20 mouse cellular contexts compared by ENCODE assay signal in genomic region chr3:89424416-89425140, GRCm38 (mm10). TPM values are rescaled to one million over a fixed set of nuclear protein-coding genes. Genes with fewer than 3 reads are reported as not detected.
DNase-seq lines count a peak whose midpoint lies in the region; ATAC-seq and TF ChIP-seq lines count a peak whose summit lies in the region.
"Had no signal": no experiment of that assay in that cellular context is flagged by ENCODE, and none has a peak within 500 bp of the region (broad histone marks: within the 10 kb centered on the region; RNA-seq: fewer than 3 reads in every experiment).

No protein-coding gene starts in this region.

- no peak overlapping the region for H3K4me2 ChIP-seq in lung, postnatal 0 days (replicated peaks; ENCODE audit: low read depth, low read length)
- peak overlapping the region; percentile 98 for H3K4me2 ChIP-seq in liver, embryonic 11.5 days
- H3K4me2 ChIP-seq: forebrain, embryonic 15.5 days; limb, embryonic 12.5 days; midbrain, embryonic 11.5 days had no signal

- WGBS in lung, postnatal 0 days = 72% methylated on average over 5 of the region's 5 CpGs
- 73% methylated on average over 5 of the region's 5 CpGs for WGBS in liver, embryonic 11.5 days
- WGBS in small intestine, adult 2 months = 69% methylated on average over 5 of the region's 5 CpGs

- ATAC-seq in erythroblast, adult 5-6 weeks (replicated peaks; ENCODE audit: low FRiP score, poor library complexity, severe bottlenecking) = no peak
- ATAC-seq in lung, postnatal 0 days = no peak
- ATAC-seq in liver, embryonic 11.5 days (replicated peaks; ENCODE audit: low FRiP score) = peak; percentile 40
- no peak for ATAC-seq in frontal cortex, adult (ENCODE audit: low TSS enrichment)
- ATAC-seq: forebrain, embryonic 15.5 days; inflammation-experienced regulatory T-cells, adult 6 months had no signal

- H3K9me3 ChIP-seq in erythroblast, embryonic 14.5 days (ENCODE audit: control insufficient read depth, low read length) = no peaks in the 10 kb centered on the region
- no peaks in the 10 kb centered on the region for H3K9me3 ChIP-seq in lung, postnatal 0 days (ENCODE audit: low read length)
- no peaks in the 10 kb centered on the region for H3K9me3 ChIP-seq in liver, embryonic 11.5 days (ENCODE audit: control insufficient read depth, low read length)
- H3K9me3 ChIP-seq: forebrain, embryonic 15.5 days; limb, embryonic 12.5 days had no signal

- no peak for TF ChIP-seq POLR2A in small intestine, adult 2 months (IDR thresholded peaks at IDR 0.05; ENCODE audit: low read depth, low read length)

- H3K27me3 ChIP-seq in erythroblast, embryonic 14.5 days (ENCODE audit: control insufficient read depth) = no peaks in the 10 kb centered on the region
- no peaks in the 10 kb centered on the region for H3K27me3 ChIP-seq in lung, postnatal 0 days (replicated peaks; ENCODE audit: insufficient read depth, low read length)
- no peaks in the 10 kb centered on the region for H3K27me3 ChIP-seq in liver, embryonic 11.5 days (replicated peaks; ENCODE audit: control insufficient read depth, insufficient read depth, low read length)
- H3K27me3 ChIP-seq in small intestine, adult 2 months (ENCODE audit: control insufficient read depth, insufficient read depth, low read length) = no peaks in the 10 kb centered on the region
- H3K27me3 ChIP-seq: CH12.LX; forebrain, embryonic 15.5 days; limb, embryonic 12.5 days had no signal

- peaks cover 83% of the 10 kb centered on the region for H3K4me1 ChIP-seq in erythroblast, embryonic 14.5 days (ENCODE audit: control insufficient read depth)
- H3K4me1 ChIP-seq in lung, postnatal 0 days (ENCODE audit: insufficient read depth, low read depth, low read length) = peaks cover 15% of the 10 kb centered on the region; the same call in 1 of the 2 replicates
- peaks cover 57% of the 10 kb centered on the region for H3K4me1 ChIP-seq in liver, embryonic 11.5 days (replicated peaks; ENCODE audit: control insufficient read depth, insufficient read depth, low read length)
- H3K4me1 ChIP-seq in small intestine, adult 2 months (ENCODE audit: control insufficient read depth, insufficient read depth, insufficient read length, low read length) = peaks cover 7% of the 10 kb centered on the region

- TF ChIP-seq EP300 in lung, postnatal 0 days (IDR thresholded peaks at IDR 0.05) = no peak

- peaks cover 82% of the 10 kb centered on the region for H3K36me3 ChIP-seq in erythroblast, embryonic 14.5 days (ENCODE audit: control insufficient read depth)
- H3K36me3 ChIP-seq in lung, postnatal 0 days (ENCODE audit: insufficient read depth, low read length) = peaks cover 25% of the 10 kb centered on the region
- H3K36me3 ChIP-seq in liver, embryonic 11.5 days (ENCODE audit: control insufficient read depth, insufficient read depth, low read length) = peaks cover 14% of the 10 kb centered on the region
- H3K36me3 ChIP-seq in small intestine, adult 2 months (ENCODE audit: control insufficient read depth, insufficient read depth, low read length) = peaks cover 33% of the 10 kb centered on the region
- H3K36me3 ChIP-seq: forebrain, embryonic 15.5 days had no signal

- no peak for TF ChIP-seq CTCF in lung, postnatal 0 days (IDR thresholded peaks at IDR 0.05)
- no peak for TF ChIP-seq CTCF in small intestine, adult 2 months (IDR thresholded peaks at IDR 0.05; ENCODE audit: extremely low read depth, insufficient read length, insufficient replicate concordance, low read depth, low read length)

- peak overlapping the region; percentile 43; the same call in 1 of the 2 replicates for H3K27ac ChIP-seq in lung, postnatal 0 days (ENCODE audit: low read length)
- H3K27ac ChIP-seq in liver, embryonic 11.5 days (ENCODE audit: low read depth, low read length) = peak overlapping the region; percentile 82
- H3K27ac ChIP-seq in small intestine, adult 2 months (ENCODE audit: insufficient read depth, low read depth, low read length) = 0 out of 2 replicates have a peak overlapping the region, but pooled peaks have one; percentile 17
- H3K27ac ChIP-seq: forebrain, embryonic 15.5 days; gastrocnemius, adult 2 months; limb, embryonic 12.5 days had no signal

- DNase-seq in lung, postnatal 0 days (ENCODE audit: low spot score) = peak; percentile 41
- no peak for DNase-seq in lung, postnatal 36 days
- DNase-seq in liver, embryonic 11.5 days (ENCODE audit: low spot score) = no peak
- DNase-seq in layer of hippocampus, postnatal 14 days (ENCODE audit: low spot score in 2 of 2) = no peak
- DNase-seq: adrenal gland, adult 8-10 months; cerebellum, adult 2 months; gastrocnemius, adult 2 months; heart, postnatal 4 days; kidney, postnatal 4 days; lung, postnatal 10 days; thymus, postnatal 4 days had no signal

- H3K9ac ChIP-seq in lung, postnatal 0 days (replicated peaks; ENCODE audit: low read depth) = no peak overlapping the region
- H3K9ac ChIP-seq in liver, embryonic 11.5 days (ENCODE audit: low read depth, low read length) = peak overlapping the region; percentile 4; the same call in 1 of the 2 replicates
- H3K9ac ChIP-seq: forebrain, embryonic 15.5 days; limb, embryonic 12.5 days had no signal

- H3K4me3 ChIP-seq in erythroblast, embryonic 14.5 days (replicated peaks) = peak overlapping the region; percentile 55
- no peak overlapping the region for H3K4me3 ChIP-seq in lung, postnatal 0 days (ENCODE audit: low read depth, low read length)
- peak overlapping the region; percentile 64 for H3K4me3 ChIP-seq in liver, embryonic 11.5 days (ENCODE audit: low read depth, low read length)
- H3K4me3 ChIP-seq in small intestine, adult 2 months (ENCODE audit: low read depth, low read length) = no peak overlapping the region
- H3K4me3 ChIP-seq: forebrain, embryonic 15.5 days; gastrocnemius, adult 2 months; limb, embryonic 12.5 days had no signal

RNA-seq across cellular contexts. Expression of gene Pygo2, which starts 5.4 kb away (rescaled TPM):
- polyA plus RNA-seq in erythroblast, embryonic 14.5 days (2012) = 5.9 TPM in 2 replicates
- total RNA-seq in erythroblast, adult 5-6 weeks (2015; ENCODE audit: low replicate concordance) = 9.8 and 11.5 TPM in 2 replicates
- 5.6 and 12.4 TPM in 2 replicates for total RNA-seq in erythroblast, adult 5-6 weeks (2017; ENCODE audit: low replicate concordance)
- 19.4 and 20.7 TPM in 2 replicates for polyA plus RNA-seq in lung, postnatal 0 days (2015; fragmentation: Nextera tagmentation; extraction: Ambion mirVana)
- polyA plus RNA-seq in liver, embryonic 11.5 days (2014; fragmentation: Nextera tagmentation; extraction: Ambion mirVana) = 35.5 and 37.7 TPM in 2 replicates
- 61.7 and 87.5 TPM in 2 replicates for polyA plus RNA-seq in small intestine, adult 2 months (2012; rRNA removed)
- total RNA-seq in layer of hippocampus, postnatal 14 days (2021) = 10 to 100 TPM; 49.5 to 57.6 TPM

RNA-seq across cellular contexts. Expression of gene Shc1, which starts 6.3 kb away (rescaled TPM):
- 11.4 and 12.7 TPM in 2 replicates for polyA plus RNA-seq in erythroblast, embryonic 14.5 days (2012)
- total RNA-seq in erythroblast, adult 5-6 weeks (2015; ENCODE audit: low replicate concordance) = 14.4 and 25.2 TPM in 2 replicates
- total RNA-seq in erythroblast, adult 5-6 weeks (2017; ENCODE audit: low replicate concordance) = 21.3 and 24.1 TPM in 2 replicates
- 52.6 and 55.7 TPM in 2 replicates for polyA plus RNA-seq in lung, postnatal 0 days (2015; fragmentation: Nextera tagmentation; extraction: Ambion mirVana)
- polyA plus RNA-seq in liver, embryonic 11.5 days (2014; fragmentation: Nextera tagmentation; extraction: Ambion mirVana) = 72.8 and 75.6 TPM in 2 replicates
- polyA plus RNA-seq in small intestine, adult 2 months (2012; rRNA removed) = 33.6 and 63.5 TPM in 2 replicates
- total RNA-seq in layer of hippocampus, postnatal 14 days (2021) = 10 to 100 TPM; 14.2 to 15.0 TPM

RNA-seq across cellular contexts. Expression of gene Cks1b, which starts 6.4 kb away (rescaled TPM):
- 6.9 and 7.4 TPM in 2 replicates for polyA plus RNA-seq in erythroblast, embryonic 14.5 days (2012)
- total RNA-seq in erythroblast, adult 5-6 weeks (2015; ENCODE audit: low replicate concordance) = 67.9 and 79.9 TPM in 2 replicates
- total RNA-seq in erythroblast, adult 5-6 weeks (2017; ENCODE audit: low replicate concordance) = 37.4 and 42.1 TPM in 2 replicates
- 75.5 and 83.0 TPM in 2 replicates for polyA plus RNA-seq in lung, postnatal 0 days (2015; fragmentation: Nextera tagmentation; extraction: Ambion mirVana)
- 498 and 502 TPM in 2 replicates for polyA plus RNA-seq in liver, embryonic 11.5 days (2014; fragmentation: Nextera tagmentation; extraction: Ambion mirVana)
- 6.2 and 13.7 TPM in 2 replicates for polyA plus RNA-seq in small intestine, adult 2 months (2012; rRNA removed)
- 1 to 10 TPM; 4.6 to 6.5 TPM for total RNA-seq in layer of hippocampus, postnatal 14 days (2021)

RNA-seq across cellular contexts. Expression of gene Pbxip1, which starts 11.9 kb away (rescaled TPM):
- 0.13 and 0.21 TPM in 2 replicates for polyA plus RNA-seq in erythroblast, embryonic 14.5 days (2012)
- total RNA-seq in erythroblast, adult 5-6 weeks (2015; ENCODE audit: low replicate concordance) = 3.8 and 4.2 TPM in 2 replicates
- total RNA-seq in erythroblast, adult 5-6 weeks (2017; ENCODE audit: low replicate concordance) = 6.2 and 8.6 TPM in 2 replicates
- 55.9 and 63.0 TPM in 2 replicates for polyA plus RNA-seq in lung, postnatal 0 days (2015; fragmentation: Nextera tagmentation; extraction: Ambion mirVana)
- 8.3 and 8.7 TPM in 2 replicates for polyA plus RNA-seq in liver, embryonic 11.5 days (2014; fragmentation: Nextera tagmentation; extraction: Ambion mirVana)
- 26.8 and 36.5 TPM in 2 replicates for polyA plus RNA-seq in small intestine, adult 2 months (2012; rRNA removed)
- 10 to 100 TPM; 44.5 to 54.0 TPM for total RNA-seq in layer of hippocampus, postnatal 14 days (2021)

RNA-seq across cellular contexts. Expression of gene Flad1, which starts 12.9 kb away (rescaled TPM):
- 1.3 and 1.6 TPM in 2 replicates for polyA plus RNA-seq in erythroblast, embryonic 14.5 days (2012)
- 2.1 and 6.3 TPM in 2 replicates for total RNA-seq in erythroblast, adult 5-6 weeks (2015; ENCODE audit: low replicate concordance)
- 1.8 and 3.1 TPM in 2 replicates for total RNA-seq in erythroblast, adult 5-6 weeks (2017; ENCODE audit: low replicate concordance)
- polyA plus RNA-seq in lung, postnatal 0 days (2015; fragmentation: Nextera tagmentation; extraction: Ambion mirVana) = 17.9 and 18.2 TPM in 2 replicates
- 34.3 and 37.8 TPM in 2 replicates for polyA plus RNA-seq in liver, embryonic 11.5 days (2014; fragmentation: Nextera tagmentation; extraction: Ambion mirVana)
- polyA plus RNA-seq in small intestine, adult 2 months (2012; rRNA removed) = 22.1 and 36.1 TPM in 2 replicates
- 10 to 100 TPM; 30.4 to 30.5 TPM for total RNA-seq in layer of hippocampus, postnatal 14 days (2021)

Comparison
In these comparisons a context has a peak if more than half of its experiments do, and no peak if none do; other contexts are left out.
1. H3K4me3 ChIP-seq: peak in erythroblast, embryonic 14.5 days (single experiment) and liver, embryonic 11.5 days (single experiment); none in lung, postnatal 0 days (single experiment) and small intestine, adult 2 months (single experiment).
2. H3K27ac ChIP-seq: peak in every context shown above with its lines; median percentile 82 in liver, embryonic 11.5 days; 43 in lung, postnatal 0 days; 17 in small intestine, adult 2 months.